Mouse (Mus musculus) brown adipose tissue, adult 24 weeks (tissue): ENCODE results near the gene Ddx47. TPM values are rescaled to one million over a fixed set of nuclear protein-coding genes. Genes with fewer than 3 reads are reported as not detected.
A peak's percentile ranks its signal among the peaks of the same experiment; 100 is the strongest.

Source experiments
- H3K27ac ChIP-seq: fragments of 200-500 bp; replicated peaks from 2 replicates; pipeline ENCODE4 v1.5.1; 2012; ENCODE audit warnings: low read depth, mild to moderate bottlenecking, low read length
- H3K4me1 ChIP-seq: fragments of 200-500 bp; 2 replicates; pipeline ENCODE4 v1.6.1; 2012; ENCODE audit warnings: low read length, mixed read lengths; ENCODE audit not compliant: control insufficient read depth, insufficient read depth, insufficient read length
- H3K4me3 ChIP-seq: fragments of 200-500 bp; 2 replicates; pipeline ENCODE4 v1.5.1; 2012; ENCODE audit warnings: low read depth, mild to moderate bottlenecking, low read length, moderate library complexity; ENCODE audit not compliant: insufficient read depth
- polyA plus RNA-seq: library from polyadenylated mRNA; stranded (reverse); fragments of >200 nt; gene quantifications from 2 replicates; pipeline ENCODE4 v1.2.4, GENCODE M21; 2012; ENCODE audit not compliant: missing spikeins, insufficient read depth, insufficient read length

The Ddx47 gene
- 37.6 and 45.3 TPM in 2 replicates for polyA plus RNA-seq

DNA sequence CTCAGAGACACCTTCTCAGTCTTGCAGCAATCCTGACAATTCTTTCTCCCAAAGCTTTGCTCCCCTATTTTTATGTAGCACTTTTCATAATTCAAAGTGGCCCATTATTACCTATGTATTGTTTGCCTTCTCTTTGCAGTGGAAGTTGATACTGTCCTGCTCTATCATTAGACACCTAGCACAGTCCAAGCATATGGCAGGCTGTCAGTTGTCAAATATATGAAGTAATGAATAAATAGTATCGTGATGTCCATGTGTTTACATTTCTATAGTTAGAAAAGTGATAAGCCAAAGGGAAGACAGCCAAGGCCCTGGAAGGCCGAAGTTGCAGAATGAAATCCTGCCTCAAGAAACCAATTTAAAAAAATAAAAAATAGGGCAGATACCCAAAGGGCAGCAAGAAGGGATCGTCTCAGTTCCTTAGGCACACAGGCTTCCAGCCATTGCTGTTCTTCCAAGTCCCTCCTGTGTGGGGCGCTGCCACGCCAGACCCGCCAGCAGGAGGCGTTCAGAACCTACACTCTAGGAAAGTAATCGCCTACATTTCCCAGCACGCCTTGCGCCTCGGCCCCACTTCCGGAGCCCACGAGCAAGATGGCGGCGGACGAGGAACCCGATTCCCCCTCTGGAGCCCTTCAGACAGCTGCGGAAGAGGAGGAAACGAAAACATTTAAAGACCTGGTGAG lies at the start of gene Ddx47:
TSS of gene Ddx47 (plus strand) at position 565 of the 686 bp plus-strand sequence.
- 0 out of 2 replicates have a peak, but pooled peaks cover 3% of the 10 kb centered on the region for H3K4me1 ChIP-seq
- H3K27ac ChIP-seq = peak within 1 kb of the TSS; percentile 60
- H3K4me3 ChIP-seq = peak within 1 kb of the TSS; percentile 93

DNA sequence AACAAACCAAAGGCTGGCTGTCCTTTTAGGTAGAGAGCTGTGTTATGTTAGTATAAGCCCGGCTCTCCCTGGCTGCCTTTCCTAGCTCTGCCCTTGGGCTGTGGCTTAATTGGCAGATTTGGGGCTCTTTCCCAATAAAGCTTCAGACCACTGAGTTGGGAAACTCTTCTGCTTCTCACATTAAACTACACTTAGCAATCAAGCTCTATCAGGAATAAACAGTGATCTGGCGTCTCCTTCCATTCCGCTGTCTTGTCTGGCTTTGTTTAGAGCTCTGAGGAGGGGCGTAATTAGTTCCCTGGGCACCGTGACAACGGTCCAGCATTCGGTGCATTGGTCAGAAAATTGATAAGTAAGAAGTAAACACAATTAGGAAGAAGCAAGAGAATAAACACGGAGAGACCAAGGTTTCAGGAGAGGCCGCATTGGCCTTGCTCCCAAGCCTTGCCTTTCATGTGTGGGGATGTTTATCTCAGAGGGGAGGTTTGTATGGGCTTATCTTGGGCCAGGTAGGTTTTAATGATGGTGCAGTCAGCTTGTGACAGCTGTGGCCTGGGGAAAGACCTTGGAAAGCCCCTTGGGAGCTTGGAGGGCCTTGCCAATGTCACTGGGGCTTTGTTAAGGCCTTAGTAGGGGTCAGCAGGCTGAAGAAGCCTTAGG lies 49.4 kb upstream of the Ddx47 start:
- H3K4me1 ChIP-seq = no peaks in the 10 kb centered on the region
- no peak overlapping the region for H3K27ac ChIP-seq
- no peak overlapping the region for H3K4me3 ChIP-seq

- Histone ChIP-seq H3K27ac (no peak overlapping the region), H3K4me1 (no peaks in the 10 kb centered on the region), H3K4me3 (no peak overlapping the region)
Measured at GRCm38 (mm10) chr6:134962518-134962893, 48.9 kb upstream of the Ddx47 start.

DNA sequence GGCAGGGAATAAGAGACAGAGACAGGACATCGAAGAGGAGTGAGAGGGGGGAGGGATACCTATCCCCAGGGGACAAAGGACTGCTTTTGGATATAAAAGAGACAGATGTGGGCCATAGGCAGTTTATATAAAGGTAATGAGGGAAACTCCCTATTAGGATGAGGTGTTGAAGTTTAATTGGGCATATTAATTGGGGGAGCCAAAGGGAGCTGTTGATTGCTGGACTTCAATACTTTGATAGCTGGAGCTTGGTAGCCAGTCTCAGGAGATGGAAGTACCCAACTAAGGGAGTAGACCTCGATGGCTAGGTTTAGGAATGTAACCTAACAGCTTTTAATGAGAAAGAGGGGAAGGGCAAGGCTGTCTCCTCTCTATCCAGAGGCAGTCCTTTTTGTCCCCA lies 47.5 kb upstream of the Ddx47 start:
- Histone ChIP-seq H3K4me3 (no peak overlapping the region), H3K4me1 (no peaks in the 10 kb centered on the region), H3K27ac (no peak overlapping the region)

DNA sequence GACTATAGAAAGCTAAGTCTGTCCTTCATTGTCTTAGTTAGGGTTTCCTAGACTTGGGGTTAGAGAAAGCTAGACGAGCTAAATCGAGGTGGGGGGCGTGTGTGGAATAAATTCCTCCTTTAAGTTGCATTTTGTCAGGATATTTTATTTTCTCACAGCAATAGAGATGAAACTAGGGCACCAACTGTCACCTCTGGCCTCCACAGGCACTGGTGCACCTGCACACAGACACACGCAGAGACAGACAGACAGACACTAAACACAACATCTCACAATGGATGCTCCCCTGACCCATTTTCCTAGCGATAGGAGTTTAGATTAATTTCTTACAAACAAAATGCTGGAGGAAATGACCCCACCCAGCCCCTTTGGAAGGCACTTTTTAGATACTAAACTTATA lies 44.7 kb upstream of the Ddx47 start:
- H3K4me1 ChIP-seq = no peaks in the 10 kb centered on the region
- no peak overlapping the region for H3K4me3 ChIP-seq
- no peak overlapping the region for H3K27ac ChIP-seq

- Histone ChIP-seq H3K4me3 (no peak overlapping the region), H3K27ac (no peak overlapping the region), H3K4me1 (no peaks in the 10 kb centered on the region)
Measured at GRCm38 (mm10) chr6:134968326-134968725, 43.1 kb upstream of the Ddx47 start.

DNA sequence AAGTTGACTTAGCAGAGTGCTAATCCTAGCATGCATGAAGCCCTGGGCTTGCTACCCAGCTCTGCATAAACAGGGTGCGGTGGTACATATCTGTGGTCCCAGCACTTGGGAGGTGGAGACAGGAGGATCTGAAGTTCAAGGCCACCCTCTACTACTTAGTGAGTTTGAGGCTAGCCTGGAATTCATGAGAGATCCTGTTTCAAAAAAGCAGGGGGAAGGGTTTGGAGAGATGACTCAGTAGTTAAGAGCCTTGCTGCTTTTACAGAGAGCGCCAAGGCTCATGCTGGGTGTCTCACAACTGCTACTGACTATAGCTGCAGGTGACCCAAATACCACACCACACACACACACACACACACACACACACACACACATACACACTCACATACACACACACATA lies 41.9 kb upstream of the Ddx47 start:
- no peaks in the 10 kb centered on the region for H3K4me1 ChIP-seq
- no peak overlapping the region for H3K27ac ChIP-seq
- H3K4me3 ChIP-seq = no peak overlapping the region

DNA sequence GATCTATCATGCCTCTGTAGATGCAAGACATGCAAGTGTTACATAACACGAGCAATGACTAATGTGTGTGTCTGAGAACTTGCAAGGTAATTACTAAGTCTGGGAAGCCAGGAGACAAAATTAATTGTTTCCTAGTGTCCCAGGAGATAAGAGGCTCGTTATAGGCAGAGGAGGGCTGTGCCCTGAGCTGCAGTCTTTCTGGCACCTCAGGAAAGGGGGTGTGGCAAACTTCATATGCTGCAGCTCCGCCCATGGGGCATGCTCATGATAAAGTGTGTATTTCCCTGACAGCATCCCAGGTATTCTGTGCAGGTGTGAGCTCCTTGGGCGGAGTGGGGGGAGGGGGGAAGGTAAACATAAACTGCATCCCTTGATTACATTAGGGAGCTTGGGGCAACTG lies 39.3 kb upstream of the Ddx47 start:
- Histone ChIP-seq H3K4me3 (no peak overlapping the region), H3K27ac (no peak overlapping the region), H3K4me1 (peaks cover 2% of the 10 kb centered on the region; the same call in 1 of the 2 replicates)

- Histone ChIP-seq H3K4me1 (peaks cover 2% of the 10 kb centered on the region; the same call in 1 of the 2 replicates), H3K4me3 (no peak overlapping the region), H3K27ac (peak overlapping the region; percentile 64)
Measured at GRCm38 (mm10) chr6:134976628-134977027, 34.8 kb upstream of the Ddx47 start.

DNA sequence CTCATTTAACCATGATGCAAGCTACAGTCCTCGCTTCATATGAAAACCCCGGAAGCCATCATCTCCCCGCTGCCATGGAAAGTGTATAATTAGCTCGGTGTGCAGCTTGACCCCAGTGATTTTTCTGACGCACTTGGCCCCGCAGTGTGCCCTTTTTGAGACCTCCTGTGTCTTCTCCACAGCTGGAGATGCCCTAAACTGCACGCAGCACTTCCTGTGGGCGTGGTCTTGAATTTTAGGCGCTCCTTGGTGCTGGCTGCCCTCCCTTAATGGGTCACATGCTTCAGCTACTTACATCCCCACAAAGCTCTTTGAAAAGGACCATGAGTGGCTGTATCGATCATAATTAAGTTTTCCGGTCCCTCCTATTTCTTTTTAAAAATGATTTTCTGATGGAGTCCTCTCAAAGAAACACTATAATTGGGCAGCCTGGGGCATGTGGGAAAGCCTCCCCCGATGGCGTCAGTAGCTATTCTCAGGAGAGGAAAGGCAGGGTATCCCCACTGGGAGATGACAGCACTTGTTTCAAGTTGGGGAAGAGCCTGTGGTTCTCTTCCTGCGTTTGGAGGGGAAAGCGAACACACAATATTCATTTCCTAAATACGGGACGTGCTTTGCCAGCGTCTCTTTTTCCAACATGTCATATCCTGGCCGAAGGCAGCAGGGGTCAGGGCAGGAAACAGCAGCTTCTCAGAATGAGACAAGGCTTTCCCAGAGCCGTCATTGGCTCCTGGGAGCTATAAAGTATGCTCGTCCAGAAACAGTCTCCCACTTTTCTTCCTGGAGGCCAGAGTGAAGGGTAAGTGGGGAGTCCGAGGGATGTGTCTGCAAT lies 30.0 kb upstream of the Ddx47 start, which contains the start of gene Apold1:
TSS of gene Apold1 (plus strand) at position 488 of the 832 bp plus-strand sequence.
- H3K4me1 ChIP-seq = no peaks in the 10 kb centered on the region
- peak within 1 kb of the TSS; percentile 96 for H3K27ac ChIP-seq
- H3K4me3 ChIP-seq = peak within 1 kb of the TSS; percentile 81

DNA sequence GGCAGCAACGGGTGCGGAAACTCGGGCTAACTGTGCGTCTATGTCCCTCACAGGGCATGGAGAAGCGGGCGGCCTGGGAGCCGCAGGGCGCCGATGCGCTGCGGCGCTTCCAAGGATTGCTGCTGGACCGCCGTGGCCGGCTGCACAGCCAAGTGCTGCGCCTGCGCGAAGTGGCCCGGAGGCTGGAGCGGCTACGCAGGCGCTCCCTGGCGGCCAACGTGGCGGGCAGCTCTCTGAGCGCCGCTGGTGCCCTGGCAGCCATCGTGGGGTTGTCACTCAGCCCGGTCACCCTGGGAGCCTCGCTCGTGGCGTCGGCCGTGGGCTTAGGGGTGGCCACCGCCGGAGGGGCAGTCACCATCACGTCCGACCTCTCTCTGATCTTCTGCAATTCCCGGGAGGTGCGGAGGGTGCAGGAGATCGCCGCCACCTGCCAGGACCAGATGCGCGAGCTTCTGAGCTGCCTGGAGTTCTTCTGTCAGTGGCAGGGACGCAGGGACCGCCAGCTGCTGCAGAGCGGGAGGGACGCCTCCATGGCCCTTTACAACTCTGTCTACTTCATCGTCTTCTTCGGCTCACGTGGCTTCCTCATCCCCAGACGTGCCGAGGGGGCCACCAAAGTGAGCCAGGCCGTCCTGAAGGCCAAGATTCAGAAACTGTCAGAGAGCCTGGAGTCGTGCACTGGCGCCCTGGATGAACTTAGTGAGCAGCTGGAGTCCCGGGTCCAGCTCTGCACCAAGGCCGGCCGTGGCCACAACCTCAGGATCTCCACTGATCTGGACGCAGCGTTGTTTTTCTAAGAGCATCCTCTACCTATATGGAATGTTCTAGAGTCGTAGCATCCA lies 27.7 kb upstream of the Ddx47 start:
- peak overlapping the region; percentile 96 for H3K27ac ChIP-seq
- H3K4me3 ChIP-seq = peak overlapping the region; percentile 81
- no peaks in the 10 kb centered on the region for H3K4me1 ChIP-seq

DNA sequence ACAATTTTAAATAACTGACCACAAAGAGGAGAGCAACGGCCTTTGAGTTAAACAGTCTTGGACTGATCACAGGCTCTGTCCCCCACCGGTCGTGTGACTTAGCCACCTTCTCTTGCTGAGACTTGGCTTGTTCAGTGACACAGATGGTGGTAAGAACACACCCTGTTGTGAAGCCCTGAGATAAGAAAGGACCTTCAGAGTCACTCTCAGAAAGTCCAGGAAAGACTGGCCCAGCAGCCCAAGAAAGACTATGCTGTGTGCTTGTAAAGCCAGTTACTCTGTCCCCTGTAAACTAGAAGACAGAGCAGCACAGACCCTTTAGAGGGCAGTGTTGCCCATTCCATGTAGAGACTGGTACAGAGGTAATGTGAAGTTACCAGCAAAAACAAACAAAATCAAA lies 26.7 kb upstream of the Ddx47 start:
- Histone ChIP-seq H3K4me1 (no peaks in the 10 kb centered on the region), H3K27ac (no peak overlapping the region), H3K4me3 (peak overlapping the region; percentile 81; the same call in 1 of the 2 replicates)

GRCm38 (mm10) chr6:134988377-134988776 lies 23.0 kb upstream of the Ddx47 start:
- H3K4me3 ChIP-seq = no peak overlapping the region
- H3K4me1 ChIP-seq = no peaks in the 10 kb centered on the region
- no peak overlapping the region for H3K27ac ChIP-seq

DNA sequence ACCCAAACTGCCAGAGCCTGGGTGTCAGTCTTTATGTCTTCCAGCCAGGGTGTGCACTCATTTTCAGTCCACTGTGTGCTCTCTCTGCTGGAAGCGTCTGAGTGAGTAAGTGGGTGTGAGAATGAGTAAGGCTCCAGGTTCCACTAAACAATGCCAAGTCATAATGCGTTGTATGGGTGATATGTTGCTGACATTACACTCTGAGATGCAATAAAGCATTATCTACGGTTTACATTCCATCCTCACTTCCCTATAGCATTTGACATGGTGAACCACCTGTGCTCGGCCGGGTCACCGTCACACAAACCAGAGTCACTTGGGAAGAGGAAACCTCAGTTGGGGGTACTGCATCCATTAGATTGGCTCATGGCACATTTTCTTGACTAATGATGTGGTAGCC lies 20.7 kb upstream of the Ddx47 start:
- Histone ChIP-seq H3K4me1 (no peaks in the 10 kb centered on the region), H3K4me3 (no peak overlapping the region), H3K27ac (no peak overlapping the region)
